Mouse (Mus musculus) T-helper 1 cell (primary cell): ENCODE measurements around the gene Cdk9.

Experiments used
- in situ Hi-C: fragments of 300-600 bp; cut with MboI, MseI; formaldehyde crosslinking; loops from one replicate; pipeline ENCODE4 v1.15.1; 2025; ENCODE audit warnings: high pct_unique_total_duplicates

Cdk9 gene

GRCm38 (mm10) chr2:32709521-32710137 is 3.2 kb downstream of the Cdk9 start:
- in situ Hi-C loops = loop anchor here (5.0 kb wide), 1 partner anchor 48 kb away; the partner anchor contains the start of gene Tor2a

DNA sequence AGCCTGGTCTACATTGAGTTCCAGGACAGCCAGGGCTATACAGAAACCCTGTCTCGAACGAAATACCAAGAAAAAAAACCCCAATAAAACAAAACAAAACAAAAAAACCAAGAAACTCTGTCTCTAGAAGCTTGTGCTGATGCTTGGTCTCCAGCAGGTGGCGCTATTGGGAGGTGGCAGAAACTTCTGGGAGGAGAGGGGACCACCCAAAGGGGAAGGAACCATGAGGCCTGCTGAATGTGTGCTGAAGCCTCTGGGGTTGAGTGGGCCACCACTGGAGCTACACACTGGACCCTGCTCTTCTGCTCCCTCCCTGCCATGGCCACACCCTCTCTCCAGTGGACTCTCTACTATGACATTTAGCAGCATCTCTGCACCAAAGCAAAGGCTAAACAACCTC is 4.2 kb downstream of the Cdk9 start:
- in situ Hi-C loops = no loop called here

- in situ Hi-C loops = no loop called here
Measured at GRCm38 (mm10) chr2:32706971-32707370, 5.9 kb downstream of the Cdk9 start.

DNA sequence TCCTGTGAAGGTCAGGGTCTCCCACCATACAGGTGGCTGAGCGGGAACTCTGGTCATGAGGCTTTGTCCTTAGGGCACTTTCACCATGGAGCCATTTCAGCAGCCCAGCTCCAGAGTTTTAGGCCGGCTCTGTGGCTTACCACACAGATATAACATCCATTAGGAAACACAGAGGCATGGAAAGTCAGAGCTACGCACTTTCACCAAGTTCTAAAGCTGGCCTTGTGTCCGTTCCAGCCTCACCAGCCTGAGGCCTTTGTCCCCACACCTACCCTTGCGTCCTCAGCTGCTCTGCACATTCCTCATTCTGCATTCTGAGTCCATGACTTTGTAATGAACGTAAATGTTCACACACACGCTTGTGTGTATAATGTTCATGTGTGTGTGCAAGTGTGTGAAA is 7.9 kb downstream of the Cdk9 start:
- in situ Hi-C loops = no loop called here

DNA sequence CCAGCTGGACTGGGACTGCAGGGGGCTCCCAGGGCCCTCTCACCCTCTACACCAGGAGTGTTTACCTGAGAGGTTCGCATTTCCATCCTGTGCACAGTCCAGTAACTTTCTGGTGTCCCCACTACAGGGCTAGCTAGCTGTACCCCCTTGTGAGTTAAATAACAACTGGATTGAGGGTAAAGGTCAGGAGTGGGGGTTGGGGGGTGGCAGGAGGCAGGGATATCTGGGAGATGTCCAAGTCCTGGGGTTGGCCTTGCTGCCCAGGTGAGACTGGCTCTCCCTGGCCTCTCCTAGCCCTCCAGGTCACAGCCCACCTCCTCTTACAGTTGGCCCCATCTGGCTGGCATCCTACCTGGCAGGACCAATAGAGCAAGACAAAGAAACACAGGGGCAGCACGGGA is 8.9 kb downstream of the Cdk9 start, which contains the start of gene Fpgs:
Gene Fpgs, minus strand, starts transcription at position 125 of the 401 bp plus-strand sequence.
- in situ Hi-C loops = no loop called here

GRCm38 (mm10) chr2:32703046-32703445 is 9.8 kb downstream of the Cdk9 start:
- in situ Hi-C loops = no loop called here

GRCm38 (mm10) chr2:32700966-32701743 is 11.7 kb downstream of the Cdk9 start:
- in situ Hi-C loops = no loop called here

- in situ Hi-C loops = no loop called here
Measured at GRCm38 (mm10) chr2:32699680-32700079, 13.2 kb downstream of the Cdk9 start.

DNA sequence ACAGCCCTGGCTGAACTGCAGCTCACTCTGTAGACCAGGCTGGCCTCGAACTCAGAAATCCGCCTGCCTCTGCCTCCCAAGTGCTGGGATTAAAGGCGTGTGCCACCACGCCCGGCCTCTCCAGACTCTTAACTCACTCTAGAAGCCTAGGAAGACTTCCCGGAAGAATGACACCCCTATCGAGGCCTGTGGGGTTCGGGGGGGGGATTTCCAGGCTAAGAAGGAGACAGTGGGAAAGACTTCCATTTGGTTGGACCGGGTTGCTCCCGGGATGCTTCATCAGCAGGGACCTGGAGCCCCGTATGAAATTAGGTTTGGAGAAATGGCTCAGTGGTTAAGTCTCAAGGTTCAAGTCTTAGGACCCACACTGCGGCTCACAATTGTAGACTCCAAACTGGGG is 18.2 kb downstream of the Cdk9 start:
- in situ Hi-C loops = no loop called here

DNA sequence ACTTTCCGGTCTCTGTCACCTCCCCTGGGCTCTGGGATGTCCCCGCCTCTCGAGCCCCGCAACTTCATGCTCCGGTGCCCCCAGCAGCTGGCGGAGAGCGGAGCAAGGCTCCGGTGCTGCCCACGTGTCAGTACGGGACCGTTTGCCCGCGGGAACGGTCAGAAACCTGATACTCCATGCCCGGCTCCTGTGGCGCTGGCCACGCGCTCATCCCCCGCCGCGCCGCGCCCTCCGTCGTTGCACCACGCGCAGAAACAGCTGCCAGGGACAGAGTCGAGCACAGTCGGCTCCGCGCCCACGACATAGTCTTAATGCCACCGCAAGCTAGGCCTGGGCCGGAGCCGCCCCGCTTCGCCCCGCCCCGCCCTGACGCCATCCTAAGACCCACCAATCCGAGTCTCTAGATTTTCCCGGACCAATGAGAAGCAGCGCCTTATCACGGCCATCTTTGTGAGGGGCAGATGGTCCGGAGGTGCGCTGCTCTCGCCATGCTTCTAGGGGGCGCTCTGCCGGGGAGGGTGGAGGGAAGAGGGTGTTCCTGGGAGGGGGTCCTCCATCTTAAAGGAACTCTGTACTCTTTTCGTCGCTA is 19.0 kb downstream of the Cdk9 start:
- in situ Hi-C loops = no loop called here

- in situ Hi-C loops = no loop called here
Measured at GRCm38 (mm10) chr2:32693282-32693681, 19.6 kb downstream of the Cdk9 start.

DNA sequence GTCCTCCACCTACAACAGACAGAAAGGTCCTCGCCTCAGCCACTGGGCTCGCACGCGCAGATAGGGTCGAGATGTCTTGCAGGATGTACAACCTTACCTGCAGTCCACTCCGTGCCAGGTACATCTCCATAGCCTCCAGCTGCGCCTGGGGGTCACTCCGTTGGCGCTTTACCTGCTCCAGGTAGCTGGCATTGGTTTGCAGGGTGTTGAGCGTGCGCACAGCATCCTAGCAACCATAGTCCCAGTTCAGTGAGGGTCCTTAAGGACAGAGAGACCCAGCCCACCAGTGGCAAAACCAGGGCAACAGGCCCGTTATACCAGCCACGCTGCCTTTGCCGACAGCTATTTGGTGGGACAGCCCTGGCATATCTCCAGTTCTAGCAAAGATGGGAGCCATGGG is 20.4 kb downstream of the Cdk9 start:
- in situ Hi-C loops = no loop called here

GRCm38 (mm10) chr2:32691041-32691440 is 21.8 kb downstream of the Cdk9 start:
- in situ Hi-C loops = no loop called here

DNA sequence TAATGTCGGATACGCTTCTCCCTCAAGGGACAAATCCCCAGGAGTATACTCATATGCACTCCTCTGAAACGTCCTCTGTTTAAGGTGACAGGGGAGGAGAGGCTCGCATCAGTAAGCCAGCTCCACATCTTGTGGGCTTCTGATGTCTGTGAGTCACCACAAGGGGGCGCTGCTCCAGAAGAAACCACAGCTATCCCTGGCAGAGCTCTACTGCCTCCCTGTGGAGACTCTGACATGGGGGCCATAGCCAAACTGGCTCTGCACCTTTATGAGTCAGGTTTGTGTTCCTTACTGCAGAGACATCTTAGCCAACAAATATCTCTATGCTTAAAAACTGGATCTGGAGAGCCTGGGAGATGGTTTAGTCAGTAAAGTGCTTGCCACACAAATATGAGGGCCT is 23.5 kb downstream of the Cdk9 start:
- in situ Hi-C loops = loop anchor here (10.0 kb wide), 1 partner anchor 55 kb away; no protein-coding TSS in a partner anchor

DNA sequence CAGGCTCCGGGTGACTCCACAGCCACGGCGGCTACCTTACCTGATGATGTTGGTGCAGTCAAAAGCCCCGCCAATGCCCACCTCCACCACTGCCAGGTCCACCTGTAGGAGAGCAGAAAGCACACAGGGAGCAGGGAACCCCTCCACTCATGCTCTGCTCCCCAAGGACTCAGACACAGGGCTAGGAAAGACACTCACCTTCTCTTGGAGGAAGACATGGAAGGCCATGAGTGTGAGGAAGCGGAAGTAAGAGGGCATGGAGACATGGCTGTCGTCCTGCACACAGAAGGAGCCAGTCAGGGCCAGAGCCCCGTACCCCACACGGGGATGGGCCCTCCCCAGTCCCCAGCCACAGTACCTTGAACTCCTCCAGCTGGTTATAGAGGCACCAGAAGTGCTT is 25.3 kb downstream of the Cdk9 start:
- in situ Hi-C loops = loop anchor here (10.0 kb wide), 1 partner anchor 53 kb away; no protein-coding TSS in a partner anchor

DNA sequence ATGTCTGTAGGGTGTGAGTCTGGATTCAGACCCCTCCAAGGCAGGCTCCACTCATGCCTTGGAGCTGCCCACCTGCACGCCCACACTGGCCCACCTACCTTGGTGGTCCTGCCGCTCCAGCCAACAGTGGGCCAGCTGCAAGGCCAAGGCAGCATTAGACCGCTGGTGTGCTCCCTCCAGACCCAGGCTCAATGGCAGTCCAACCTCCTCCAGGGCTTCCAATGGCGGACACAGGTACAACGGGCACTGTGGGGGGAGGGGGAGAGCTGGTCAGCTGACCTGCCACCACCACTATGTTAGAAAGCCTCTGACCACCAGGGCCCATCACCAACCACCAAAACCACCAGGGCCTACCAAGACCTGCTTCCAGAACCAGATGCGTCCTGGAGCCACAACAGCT is 26.2 kb downstream of the Cdk9 start:
- in situ Hi-C loops = loop anchor here (10.0 kb wide), 1 partner anchor 52 kb away; no protein-coding TSS in a partner anchor

- in situ Hi-C loops = loop anchor here (10.0 kb wide), 1 partner anchor 51 kb away; no protein-coding TSS in a partner anchor
Measured at GRCm38 (mm10) chr2:32685807-32686206, 27.1 kb downstream of the Cdk9 start.

- in situ Hi-C loops = loop anchor here (10.0 kb wide), 1 partner anchor 50 kb away; no protein-coding TSS in a partner anchor
Measured at GRCm38 (mm10) chr2:32684681-32685428, 28.0 kb downstream of the Cdk9 start.

DNA sequence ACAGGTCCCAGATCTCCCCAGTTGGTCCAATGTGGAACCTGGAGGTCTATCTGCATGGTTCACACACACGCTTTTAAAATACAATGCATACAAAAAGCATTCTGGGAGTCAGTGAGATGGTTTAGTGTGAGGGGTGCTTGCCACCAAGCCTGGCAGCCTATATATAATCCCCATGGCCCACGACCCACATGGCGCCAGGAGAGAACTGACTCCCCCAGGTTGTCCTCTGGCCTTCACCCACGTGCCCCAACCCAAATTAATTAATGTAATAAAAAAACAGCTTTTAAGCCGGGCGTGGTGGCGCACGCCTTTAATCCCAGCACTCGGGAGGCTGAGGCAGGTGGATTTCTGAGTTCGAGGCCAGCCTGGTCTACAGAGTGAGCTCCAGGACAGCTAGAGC is 29.2 kb downstream of the Cdk9 start:
- in situ Hi-C loops = loop anchor here (10.0 kb wide), 1 partner anchor 49 kb away; no protein-coding TSS in a partner anchor

GRCm38 (mm10) chr2:32682721-32683417 is 30.0 kb downstream of the Cdk9 start:
- in situ Hi-C loops = loop anchor here (10.0 kb wide), 1 partner anchor 48 kb away; no protein-coding TSS in a partner anchor

DNA sequence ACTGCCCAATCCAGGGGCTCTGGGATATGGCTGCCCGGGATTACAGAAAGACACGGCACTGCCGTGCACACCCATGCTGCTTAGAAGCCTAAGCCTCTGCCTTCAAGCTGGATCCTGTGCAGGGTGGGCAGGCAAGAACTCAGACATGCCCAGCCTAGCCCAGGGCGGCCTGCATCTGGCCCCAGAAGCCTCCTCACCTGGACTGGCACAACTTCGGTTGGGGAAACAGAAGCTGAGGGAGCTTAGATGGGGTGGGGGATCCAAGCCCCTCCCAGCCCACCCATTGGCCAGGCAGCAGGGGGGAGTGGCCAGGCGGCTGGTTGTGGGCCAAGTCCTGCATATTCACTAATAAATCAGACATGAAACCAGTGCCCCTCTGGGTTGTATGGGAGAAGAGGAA is 31.1 kb downstream of the Cdk9 start:
- in situ Hi-C loops = loop anchor here (10.0 kb wide), 1 partner anchor 47 kb away; no protein-coding TSS in a partner anchor
